In genomic region chr13:52024349-52024748, GRCm38 (mm10) we compare ENCODE assay signal across 8 mouse cellular contexts.
DNase-seq lines count a peak whose midpoint lies in the region; ATAC-seq lines count a peak whose summit lies in the region.

No protein-coding gene starts in this region.

- H3K4me3 ChIP-seq in embryonic facial prominence, embryonic 10.5 days: no peak overlapping the region
- H3K4me3 ChIP-seq in limb, embryonic 10.5 days: peak overlapping the region; percentile 24; the same call in 1 of the 2 replicates
- H3K4me3 ChIP-seq in neural tube, embryonic 15.5 days (replicated peaks): no peak overlapping the region

- H3K9me3 ChIP-seq in embryonic facial prominence, embryonic 10.5 days: no peaks in the 10 kb centered on the region
- H3K9me3 ChIP-seq in limb, embryonic 10.5 days (replicated peaks): no peaks in the 10 kb centered on the region
- H3K9me3 ChIP-seq in neural tube, embryonic 15.5 days (replicated peaks): no peaks in the 10 kb centered on the region

- no peak for ATAC-seq in neural tube, embryonic 15.5 days (ENCODE audit: low FRiP score)

- H3K4me1 ChIP-seq in embryonic facial prominence, embryonic 10.5 days: peaks cover 58% of the 10 kb centered on the region
- peaks cover 73% of the 10 kb centered on the region for H3K4me1 ChIP-seq in limb, embryonic 10.5 days
- H3K4me1 ChIP-seq in neural tube, embryonic 15.5 days: peaks cover 22% of the 10 kb centered on the region

- H3K4me2 ChIP-seq in neural tube, embryonic 15.5 days: no peak overlapping the region

- no peaks in the 10 kb centered on the region for H3K27me3 ChIP-seq in embryonic facial prominence, embryonic 10.5 days (replicated peaks; ENCODE audit: low read depth, poor library complexity, severe bottlenecking)
- H3K27me3 ChIP-seq in limb, embryonic 10.5 days (ENCODE audit: low read depth, poor library complexity, severe bottlenecking): no peaks in the 10 kb centered on the region
- H3K27me3 ChIP-seq in neural tube, embryonic 15.5 days (replicated peaks): 0 out of 2 replicates have a peak, but pooled peaks cover 3% of the 10 kb centered on the region

- intact Hi-C loops in heart, postnatal 14 days (cut with DNase I): no loop called here
- intact Hi-C loops in left cerebral cortex, postnatal 36 days (cut with DNase I): no loop called here

- DNase-seq in embryo, embryonic 10.5 days (ENCODE audit: low spot score): peak; percentile 33
- DNase-seq in embryo, embryonic 10 days (ENCODE audit: low spot score): no peak
- DNase-seq in embryonic facial prominence, embryonic 10.5 days (ENCODE audit: low spot score): no peak
- peak; percentile 67 to 78 for DNase-seq in heart, postnatal 14 days
- no peak for DNase-seq in limb, embryonic 10.5 days (ENCODE audit: low spot score)
- no peak for DNase-seq in left cerebral cortex, postnatal 36 days (ENCODE audit: low spot score in 2 of 2)
- no peak for DNase-seq in layer of hippocampus, postnatal 25 days (ENCODE audit: extremely low spot score in 1 of 2, low spot score in 1 of 2)

- no peak overlapping the region for H3K9ac ChIP-seq in neural tube, embryonic 15.5 days (replicated peaks)

- H3K36me3 ChIP-seq in embryonic facial prominence, embryonic 10.5 days (replicated peaks): no peaks in the 10 kb centered on the region
- no peaks in the 10 kb centered on the region for H3K36me3 ChIP-seq in limb, embryonic 10.5 days
- H3K36me3 ChIP-seq in neural tube, embryonic 15.5 days: no peaks in the 10 kb centered on the region

- 66% methylated on average over 2 of the region's 2 CpGs for WGBS in embryonic facial prominence, embryonic 10.5 days
- WGBS in limb, embryonic 10.5 days: 41% methylated on average over 2 of the region's 2 CpGs
- 42% methylated on average over 2 of the region's 2 CpGs for WGBS in neural tube, embryonic 15.5 days

- H3K27ac ChIP-seq in embryonic facial prominence, embryonic 10.5 days (replicated peaks): peak overlapping the region; percentile 36; the same call in 1 of the 2 replicates
- H3K27ac ChIP-seq in limb, embryonic 10.5 days: peak overlapping the region; percentile 76
- peak overlapping the region; percentile 52 for H3K27ac ChIP-seq in neural tube, embryonic 15.5 days (replicated peaks)

Comparison
In these comparisons a context has a peak if more than half of its experiments do, and no peak if none do; other contexts are left out.
1. DNase-seq: peak in embryo, embryonic 10.5 days (single experiment) and heart, postnatal 14 days (2 of 2); none in embryo, embryonic 10 days (single experiment), embryonic facial prominence, embryonic 10.5 days (single experiment), limb, embryonic 10.5 days (single experiment), left cerebral cortex, postnatal 36 days (0 of 2) and layer of hippocampus, postnatal 25 days (0 of 2).
2. Peak in every context shown above with its lines, with median percentiles within 50 percentile points of each other: H3K27ac ChIP-seq.